Mouse (Mus musculus) intestine, embryonic 14.5 days (tissue): ENCODE results near the gene Iscu. TPM values are rescaled to one million over a fixed set of nuclear protein-coding genes. Genes with fewer than 3 reads are reported as not detected.

Experiments used
- ATAC-seq: fragments of 200-750 bp; cut with Nextera tagmentation; replicated peaks from 2 replicates; pipeline ENCODE4 v1.8.0; 2017; ENCODE audit warnings: low read depth, moderate number of reproducible peaks, moderate TSS enrichment, moderate library complexity; ENCODE audit not compliant: low FRiP score, low TSS enrichment
- DNase-seq: peaks from one replicate; pipeline ENCODE4 v3.0.0-alpha.2; 2018; ENCODE audit warnings: low spot score
- H3K27ac ChIP-seq: fragments of 300-500 bp; sonication (generic); 2 replicates; pipeline ENCODE4 v1.5.1; 2014; ENCODE audit warnings: low read depth, mild to moderate bottlenecking, control low read depth
- H3K27me3 ChIP-seq: fragments of 300-500 bp; sonication (generic); replicated peaks from 2 replicates; pipeline ENCODE4 v1.6.1; 2014; ENCODE audit warnings: low read length, control low read depth; ENCODE audit not compliant: control insufficient read depth, insufficient read depth
- H3K36me3 ChIP-seq: fragments of 300-500 bp; sonication (generic); 2 replicates; pipeline ENCODE4 v1.6.1; 2014; ENCODE audit warnings: low read length, control low read depth; ENCODE audit not compliant: control insufficient read depth, insufficient read depth
- H3K4me1 ChIP-seq: fragments of 300-500 bp; sonication (generic); replicated peaks from 2 replicates; pipeline ENCODE4 v1.6.1; 2014; ENCODE audit warnings: low read length, control low read depth, mixed read lengths; ENCODE audit not compliant: control insufficient read depth, insufficient read depth
- H3K4me2 ChIP-seq: fragments of 300-500 bp; sonication (generic); 2 replicates; pipeline ENCODE4 v1.6.1; 2014; ENCODE audit warnings: low read length
- H3K4me3 ChIP-seq: fragments of 300-500 bp; sonication (generic); 2 replicates; pipeline ENCODE4 v1.5.1; 2014; ENCODE audit warnings: low read depth, low read length, control low read depth, mixed read lengths
- H3K9ac ChIP-seq: fragments of 300-500 bp; sonication (generic); 2 replicates; pipeline ENCODE4 v1.6.1; 2014; ENCODE audit warnings: mild to moderate bottlenecking, low read length
- H3K9me3 ChIP-seq: fragments of 300-500 bp; sonication (generic); 2 replicates; pipeline ENCODE4 v1.6.1; 2016; ENCODE audit warnings: low read length, control low read depth; ENCODE audit not compliant: control insufficient read depth
- WGBS: fragments of 180-500 bp; shearing (Covaris S2); extraction: QIAGEN DNeasy Blood & Tissue Kit; methylation state at CpG from one replicate; pipeline ENCODE4 v1.1.7; 2014; 5-methylcytosine and 5-hydroxymethylcytosine counted together
- polyA plus RNA-seq: library from polyadenylated mRNA; unstranded; fragments of >200 nt; fragmentation: Nextera tagmentation; extraction: Ambion mirVana; gene quantifications from 2 replicates; pipeline ENCODE4 v1.2.1, GENCODE M21; 2014

Iscu gene
- polyA plus RNA-seq, 1 experiment from 2014 or later, result 108 TPM

- Histone ChIP-seq H3K4me1 (peaks cover 34% of the 10 kb centered on the region), H3K27ac (peak overlapping the region; percentile 82), H3K4me3 (peak overlapping the region; percentile 53), H3K36me3 (peaks cover 6% of the 10 kb centered on the region), H3K27me3 (no peaks in the 10 kb centered on the region), H3K9me3 (no peaks in the 10 kb centered on the region), H3K4me2 (peak overlapping the region; percentile 69), H3K9ac (peak overlapping the region; percentile 49)
- ATAC-seq, result 0 out of 2 replicates have a peak, but pooled peaks have one; percentile 2
- 27% methylated on average over 5 of the region's 5 CpGs for WGBS
- no peak for DNase-seq
These were observed 27.1 kb downstream of the Iscu start for GRCm38 (mm10) chr5:113799691-113800090.

- under 1% methylated on average over 11 of the region's 11 CpGs for WGBS
These were observed 27.7 kb downstream of the Iscu start, which contains the start of gene Tmem119 for GRCm38 (mm10) chr5:113800280-113800679. Tmem119 (minus strand) TSS chr5:113800516.

GRCm38 (mm10) chr5:113804395-113804966 is 31.9 kb downstream of the Iscu start:
- no peak for ATAC-seq
- no peak for DNase-seq
- H3K4me3 ChIP-seq, result no peak overlapping the region
- H3K9me3 ChIP-seq, result no peaks in the 10 kb centered on the region
- H3K4me2 ChIP-seq, result no peak overlapping the region
- no peak overlapping the region for H3K27ac ChIP-seq
- no peaks in the 10 kb centered on the region for H3K27me3 ChIP-seq
- no peaks in the 10 kb centered on the region for H3K36me3 ChIP-seq
- H3K4me1 ChIP-seq, result peaks cover 20% of the 10 kb centered on the region
- H3K9ac ChIP-seq, result no peak overlapping the region
- 57% methylated on average over 7 of the region's 7 CpGs for WGBS

More at GRCm38 (mm10) chr5:113800280-113800679, 27.7 kb downstream of the Iscu start, which contains the start of gene Tmem119:
- Histone ChIP-seq H3K4me2 (peak within 1 kb of the TSS; percentile 69), H3K4me3 (peak within 1 kb of the TSS; percentile 53), H3K36me3 (peaks cover under 1% of the 10 kb centered on the region; the same call in 1 of the 2 replicates), H3K4me1 (peaks cover 34% of the 10 kb centered on the region), H3K27me3 (no peaks in the 10 kb centered on the region), H3K9ac (peak within 1 kb of the TSS; percentile 49), H3K27ac (peak within 1 kb of the TSS; percentile 82), H3K9me3 (no peaks in the 10 kb centered on the region)
- DNase-seq, result peak; percentile 87
- peak; percentile 87 for ATAC-seq

GRCm38 (mm10) chr5:113805301-113805700 is 32.8 kb downstream of the Iscu start:
- no peak for ATAC-seq
- WGBS, result 80% methylated on average over 9 of the region's 9 CpGs
- DNase-seq, result no peak

GRCm38 (mm10) chr5:113806414-113806813 is 33.9 kb downstream of the Iscu start:
- H3K27ac ChIP-seq, result peak overlapping the region; percentile 54; the same call in 1 of the 2 replicates
- H3K4me3 ChIP-seq, result no peak overlapping the region
- H3K4me1 ChIP-seq, result peaks cover 15% of the 10 kb centered on the region
- peak; percentile 68; the same call in 1 of the 2 replicates for ATAC-seq
- 0 out of 2 replicates have a peak overlapping the region, but pooled peaks have one; percentile 4 for H3K4me2 ChIP-seq
- WGBS, result 12% methylated on average over 10 of the region's 10 CpGs
- DNase-seq, result no peak
- no peaks in the 10 kb centered on the region for H3K36me3 ChIP-seq
- no peaks in the 10 kb centered on the region for H3K27me3 ChIP-seq
- H3K9ac ChIP-seq, result no peak overlapping the region
- H3K9me3 ChIP-seq, result peaks cover 5% of the 10 kb centered on the region; the same call in 1 of the 2 replicates

More at GRCm38 (mm10) chr5:113805301-113805700, 32.8 kb downstream of the Iscu start:
- no peaks in the 10 kb centered on the region for H3K9me3 ChIP-seq
- H3K9ac ChIP-seq, result no peak overlapping the region
- H3K4me1 ChIP-seq, result peaks cover 20% of the 10 kb centered on the region
- no peaks in the 10 kb centered on the region for H3K36me3 ChIP-seq
- H3K27ac ChIP-seq, result no peak overlapping the region
- no peak overlapping the region for H3K4me3 ChIP-seq
- H3K27me3 ChIP-seq, result no peaks in the 10 kb centered on the region
- H3K4me2 ChIP-seq, result no peak overlapping the region

GRCm38 (mm10) chr5:113807712-113808111 is 35.2 kb downstream of the Iscu start:
- ATAC-seq, result no peak
- H3K4me3 ChIP-seq, result no peak overlapping the region
- 50% methylated on average over 9 of the region's 9 CpGs for WGBS
- no peak overlapping the region for H3K4me2 ChIP-seq
- H3K9ac ChIP-seq, result no peak overlapping the region
- peak overlapping the region; percentile 43 for H3K27ac ChIP-seq
- DNase-seq, result no peak
- no peaks in the 10 kb centered on the region for H3K27me3 ChIP-seq
- H3K4me1 ChIP-seq, result peaks cover 15% of the 10 kb centered on the region
- H3K36me3 ChIP-seq, result no peaks in the 10 kb centered on the region
- peaks cover 7% of the 10 kb centered on the region; the same call in 1 of the 2 replicates for H3K9me3 ChIP-seq

- Histone ChIP-seq H3K4me2 (no peak overlapping the region), H3K27me3 (no peaks in the 10 kb centered on the region), H3K9ac (no peak overlapping the region), H3K36me3 (no peaks in the 10 kb centered on the region), H3K9me3 (peaks cover 7% of the 10 kb centered on the region; the same call in 1 of the 2 replicates), H3K27ac (peak overlapping the region; percentile 43; the same call in 1 of the 2 replicates), H3K4me1 (peaks cover 15% of the 10 kb centered on the region), H3K4me3 (no peak overlapping the region)
- 51% methylated on average over 2 of the region's 2 CpGs for WGBS
- no peak for ATAC-seq
- DNase-seq, result no peak
These were observed 35.6 kb downstream of the Iscu start for GRCm38 (mm10) chr5:113808177-113808576.

GRCm38 (mm10) chr5:113810111-113810510 is 37.6 kb downstream of the Iscu start:
- no peak overlapping the region for H3K4me3 ChIP-seq

More at GRCm38 (mm10) chr5:113810111-113810510, 37.6 kb downstream of the Iscu start:
- DNase-seq, result no peak
- ATAC-seq, result no peak
- H3K36me3 ChIP-seq, result no peaks in the 10 kb centered on the region
- H3K4me2 ChIP-seq, result no peak overlapping the region
- no peak overlapping the region for H3K9ac ChIP-seq
- peaks cover 7% of the 10 kb centered on the region; the same call in 1 of the 2 replicates for H3K9me3 ChIP-seq
- no peaks in the 10 kb centered on the region; the same call in 1 of the 2 replicates for H3K27me3 ChIP-seq
- H3K4me1 ChIP-seq, result peaks cover 15% of the 10 kb centered on the region
- no peak overlapping the region for H3K27ac ChIP-seq
- 92% methylated on average over 4 of the region's 4 CpGs for WGBS
